Mouse (Mus musculus) small intestine, adult 2 months (tissue): Measurements from ENCODE around the gene Ipmk. TPM values are rescaled to one million over a fixed set of nuclear protein-coding genes. Genes with fewer than 3 reads are reported as not detected.

Experiments used
- H3K27ac ChIP-seq: fragments of 200-500 bp; 2 replicates; pipeline ENCODE4 v1.5.1; 2012; ENCODE audit warnings: low read depth, low read length, control low read depth, inconsistent platforms; ENCODE audit not compliant: insufficient read depth
- H3K27me3 ChIP-seq: fragments of 200-500 bp; 2 replicates; pipeline ENCODE4 v1.6.1; 2012; ENCODE audit warnings: mild to moderate bottlenecking, moderate library complexity, low read length, inconsistent platforms; ENCODE audit not compliant: control insufficient read depth, insufficient read depth
- H3K36me3 ChIP-seq: fragments of 200-500 bp; 2 replicates; pipeline ENCODE4 v1.6.1; 2012; ENCODE audit warnings: mild to moderate bottlenecking, low read length, control low read depth, inconsistent platforms; ENCODE audit not compliant: control insufficient read depth, insufficient read depth
- H3K4me1 ChIP-seq: fragments of 200-500 bp; 2 replicates; pipeline ENCODE4 v1.6.1; 2012; ENCODE audit warnings: low read length, inconsistent platforms, mixed read lengths; ENCODE audit not compliant: control insufficient read depth, insufficient read depth, insufficient read length
- H3K4me3 ChIP-seq: fragments of 200-500 bp; 2 replicates; pipeline ENCODE4 v1.5.1; 2012; ENCODE audit warnings: low read depth, mild to moderate bottlenecking, control low read depth, inconsistent platforms, low read length, moderate library complexity
- CTCF ChIP-seq: fragments of 200-500 bp; IDR thresholded peaks from 2 replicates; pipeline ENCODE4 v1.5.1; 2012; ENCODE audit warnings: low read depth, mild to moderate bottlenecking, control low read depth, inconsistent platforms, low read length, moderate library complexity, mixed read lengths; ENCODE audit not compliant: insufficient replicate concordance, insufficient read length; ENCODE audit errors: extremely low read depth
- POLR2A ChIP-seq: fragments of 200-500 bp; IDR thresholded peaks from 2 replicates; pipeline ENCODE4 v1.6.1; 2012; ENCODE audit warnings: low read depth, mild to moderate bottlenecking, control low read depth, inconsistent platforms, low read length, moderate library complexity
- WGBS: fragments of 180-500 bp; shearing (Covaris S2); methylation state at CpG from one replicate; pipeline ENCODE4 v1.1.7; 2018; 5-methylcytosine and 5-hydroxymethylcytosine counted together
- polyA plus RNA-seq: library from polyadenylated mRNA; depleted of rRNA; stranded (reverse); fragments of >200 nt; gene quantifications from 2 replicates; pipeline ENCODE4 v1.2.3, GENCODE M21; 2012

Ipmk gene
- polyA plus RNA-seq, 1 experiment: 111 TPM

- Histone ChIP-seq H3K36me3 (no peaks in the 10 kb centered on the region), H3K4me1 (peaks cover 29% of the 10 kb centered on the region), H3K27me3 (no peaks in the 10 kb centered on the region), H3K27ac (peak overlapping the region; percentile 12; the same call in 1 of the 2 replicates), H3K4me3 (peak overlapping the region; percentile 51)
- TF ChIP-seq POLR2A: no peak
- TF ChIP-seq CTCF: no peak
- 23% methylated on average over 14 of the region's 14 CpGs for WGBS
Observed at GRCm38 (mm10) chr10:71343567-71344265, 3.8 kb upstream of the Ipmk start.

DNA sequence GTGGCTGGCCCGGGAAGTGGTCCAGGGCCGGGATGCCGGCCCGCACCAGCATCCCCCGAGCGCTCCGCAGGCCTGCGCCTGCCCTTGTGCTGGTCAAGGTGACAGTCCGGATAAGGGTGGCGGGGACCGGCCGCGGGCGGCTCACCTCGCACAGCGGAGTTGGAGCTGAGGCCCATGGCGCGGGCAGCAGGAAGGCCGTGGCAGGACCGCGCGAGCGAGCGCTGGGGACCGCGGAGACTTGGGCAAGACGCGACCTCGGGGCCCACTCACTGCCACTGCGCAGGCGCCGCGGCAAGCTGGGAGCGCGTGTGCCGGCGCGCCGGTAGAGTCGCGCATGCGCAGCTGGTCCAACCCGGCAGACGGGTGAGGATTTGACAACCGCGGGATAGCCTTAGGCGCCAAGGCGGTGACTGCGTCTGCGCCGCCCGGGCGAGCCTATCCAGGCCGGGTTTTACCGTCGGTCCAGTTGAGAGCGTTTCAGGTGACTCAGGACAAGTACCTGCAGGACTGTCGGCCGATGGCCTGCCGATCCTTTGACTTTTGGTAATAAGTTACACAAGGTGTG lies 2.9 kb upstream of the Ipmk start, which contains the start of gene Cisd1:
TSS of gene Cisd1 (minus strand) at position 376 of the 565 bp plus-strand sequence.
- TF ChIP-seq CTCF (no peak), POLR2A (peak; percentile 54; the same call in 1 of the 2 replicates)
- WGBS: under 1% methylated on average over 60 of the region's 60 CpGs
- Histone ChIP-seq H3K4me3 (peak within 1 kb of the TSS; percentile 92), H3K4me1 (peaks cover 24% of the 10 kb centered on the region), H3K27ac (peak within 1 kb of the TSS; percentile 72), H3K36me3 (no peaks in the 10 kb centered on the region), H3K27me3 (no peaks in the 10 kb centered on the region)

DNA sequence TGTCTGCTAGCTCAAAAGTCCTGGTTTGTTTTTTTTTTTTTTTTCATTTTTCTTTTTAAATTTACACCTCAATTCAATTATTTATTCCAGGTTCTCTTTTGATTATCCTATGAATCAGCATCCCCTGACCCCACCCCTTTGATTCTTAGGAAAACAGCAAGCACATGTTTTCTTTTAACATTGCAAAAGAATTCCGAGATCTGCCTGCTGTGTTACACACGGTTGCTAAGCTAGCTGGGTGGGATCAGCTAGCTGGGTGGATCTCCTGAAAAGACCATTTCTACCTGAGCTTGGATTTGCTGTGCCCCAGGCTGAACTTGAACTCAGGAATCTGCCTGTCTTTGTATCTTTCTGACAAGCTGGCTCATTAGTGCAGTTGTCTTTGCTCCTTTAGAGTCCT lies 1.5 kb upstream of the Ipmk start:
- H3K36me3 ChIP-seq: peaks cover 12% of the 10 kb centered on the region
- no peak overlapping the region for H3K27ac ChIP-seq
- TF ChIP-seq POLR2A (no peak), CTCF (no peak)
- 64% methylated on average over 2 of the region's 2 CpGs for WGBS
- peaks cover 20% of the 10 kb centered on the region for H3K4me1 ChIP-seq
- H3K27me3 ChIP-seq: no peaks in the 10 kb centered on the region
- H3K4me3 ChIP-seq: no peak overlapping the region

GRCm38 (mm10) chr10:71346722-71347508 lies 648 bp upstream of the Ipmk start:
- H3K4me1 ChIP-seq: peaks cover 19% of the 10 kb centered on the region
- H3K36me3 ChIP-seq: peaks cover 19% of the 10 kb centered on the region
- WGBS: 14% methylated on average over 13 of the region's 13 CpGs
- peak overlapping the region; percentile 73 for H3K4me3 ChIP-seq
- H3K27ac ChIP-seq: peak overlapping the region; percentile 83
- TF ChIP-seq POLR2A (no peak; the same call in 1 of the 2 replicates), CTCF (no peak)
- H3K27me3 ChIP-seq: no peaks in the 10 kb centered on the region

DNA sequence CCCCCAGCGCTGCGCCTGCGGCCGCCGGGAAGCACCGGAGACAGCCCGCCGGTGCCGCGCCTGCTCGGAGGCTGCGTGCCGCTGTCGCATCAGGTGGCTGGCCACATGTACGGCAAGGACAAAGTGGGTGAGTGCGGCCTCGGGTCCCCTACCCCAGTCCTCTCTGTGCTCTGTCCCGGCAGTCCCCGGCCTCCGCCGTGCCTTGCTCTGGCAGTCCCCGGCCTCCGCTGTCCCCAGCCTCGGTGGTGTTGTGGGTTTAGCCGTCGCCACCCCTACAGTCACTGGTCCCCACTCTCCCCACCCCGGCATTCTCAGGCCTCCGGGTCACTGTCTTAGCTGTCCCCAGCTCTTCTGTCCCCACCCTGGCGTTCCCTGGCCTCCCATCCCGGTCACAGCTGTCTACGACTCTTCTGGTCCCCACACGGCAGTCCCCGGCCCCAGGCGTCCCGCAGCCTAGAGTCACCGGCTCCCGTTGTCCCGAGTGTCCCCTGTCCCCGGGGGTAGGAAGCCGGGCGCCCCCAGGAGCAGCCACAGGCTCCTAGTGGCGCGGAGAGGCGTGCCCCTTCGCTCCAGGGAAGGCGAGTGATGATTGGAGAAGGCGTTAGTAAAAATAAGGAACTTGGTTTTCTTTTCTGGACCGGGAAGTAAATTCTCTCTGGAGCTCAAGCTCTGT lies 537 bp downstream of the Ipmk start:
- TF ChIP-seq CTCF: no peak
- 0 out of 2 replicates have a peak, but pooled peaks have one; percentile 9 for TF ChIP-seq POLR2A
- Histone ChIP-seq H3K4me1 (peaks cover 15% of the 10 kb centered on the region), H3K36me3 (peaks cover 26% of the 10 kb centered on the region), H3K27me3 (no peaks in the 10 kb centered on the region), H3K4me3 (peak overlapping the region; percentile 77), H3K27ac (peak overlapping the region; percentile 99)
- under 1% methylated on average over 48 of the region's 48 CpGs for WGBS

DNA sequence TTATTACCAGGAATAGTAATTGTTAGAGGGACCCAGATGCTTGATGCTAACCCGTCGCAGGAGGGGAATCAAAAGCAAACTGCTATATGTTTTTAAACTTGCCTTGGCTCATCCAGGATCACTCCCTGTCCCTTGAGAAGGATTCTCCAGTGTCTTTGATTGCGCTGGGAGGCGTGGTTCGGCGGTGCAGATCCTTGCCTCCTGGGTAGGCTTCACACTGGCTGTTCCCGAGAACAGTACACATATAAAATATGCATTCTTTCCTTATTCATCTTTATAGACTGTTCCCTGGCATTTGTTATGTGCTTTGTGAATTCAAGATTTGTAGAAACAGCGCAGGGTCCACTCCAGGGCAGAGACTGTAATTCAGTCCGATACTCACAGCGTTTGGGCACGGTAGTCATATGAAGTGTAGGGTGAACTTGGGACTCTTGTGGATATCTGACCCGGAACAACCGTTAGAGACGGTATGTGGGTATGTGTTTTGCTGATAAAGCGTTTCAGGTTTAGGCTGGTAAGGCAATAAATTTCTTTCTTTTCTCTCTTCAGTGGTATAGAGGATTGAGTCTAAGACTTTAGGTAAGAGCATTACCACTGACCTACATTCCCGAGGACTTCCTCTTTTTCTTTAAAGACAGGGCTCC lies 1.2 kb downstream of the Ipmk start:
- TF ChIP-seq CTCF: no peak
- TF ChIP-seq POLR2A: no peak
- Histone ChIP-seq H3K36me3 (peaks cover 26% of the 10 kb centered on the region), H3K27me3 (no peaks in the 10 kb centered on the region), H3K27ac (peak overlapping the region; percentile 99), H3K4me1 (peaks cover 15% of the 10 kb centered on the region), H3K4me3 (peak overlapping the region; percentile 77)
- WGBS: 3% methylated on average over 16 of the region's 16 CpGs
